Mouse (Mus musculus): Measurements from ENCODE around the gene Clasp2.

DNA sequence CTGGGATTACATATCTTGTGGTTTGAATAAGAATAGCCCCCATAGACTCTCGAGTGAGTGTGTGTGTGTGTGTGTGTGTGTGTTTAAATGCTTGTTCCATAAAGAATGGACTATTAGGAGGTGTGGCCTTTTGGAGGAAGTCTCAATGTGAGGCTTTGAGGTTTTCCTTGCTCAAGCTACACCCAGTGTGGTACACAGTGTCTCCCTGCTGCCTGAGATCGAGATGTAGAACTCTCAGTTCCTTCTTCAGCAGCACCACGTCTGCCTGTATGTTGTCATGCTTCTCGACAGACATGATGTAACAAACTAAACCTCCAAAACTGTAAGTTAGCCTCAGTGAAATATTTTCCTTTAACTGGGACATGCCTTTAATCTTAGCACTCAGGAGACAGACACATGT lies 187.3 kb downstream of the Clasp2 start:
- TF ChIP-seq CTCF (IDR thresholded peaks at IDR 0.05; ENCODE audit: insufficient read depth, low read depth, low read length) (no peak), POLR2A (IDR thresholded peaks at IDR 0.05; ENCODE audit: insufficient read depth, low read depth, low read length) (no peak)

All from olfactory bulb, adult 2 months (tissue).